Mouse (Mus musculus) thymus, postnatal 10 days (tissue): ENCODE data around the gene Denr.

Experiments used
- DNase-seq, 2 experiments: peaks; one replicate each; pipeline ENCODE4 v3.0.0; 2021; ENCODE audit warnings: low spot score in 2 of 2

Gene Denr

GRCm38 (mm10) chr5:123906146-123906975 lies 614 bp upstream of the Denr start:
- DNase-seq = no peak

DNA sequence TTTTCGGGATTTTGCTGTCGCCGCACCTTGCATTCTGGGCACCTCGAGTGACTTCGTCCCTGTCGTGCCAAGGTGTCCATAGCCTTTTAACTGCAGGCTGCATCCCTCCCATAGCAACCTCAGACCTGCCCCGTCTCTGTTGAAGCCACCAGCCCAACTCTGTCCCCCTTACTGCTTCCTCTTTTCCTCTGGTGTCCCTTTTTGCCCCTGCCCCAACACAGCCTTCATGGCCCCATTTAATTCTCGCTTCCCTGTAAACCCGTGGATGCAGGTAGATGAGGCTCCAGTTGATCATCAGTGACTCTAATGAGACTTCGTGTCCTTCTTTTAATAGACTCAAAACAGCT lies 629 bp downstream of the Denr start:
- DNase-seq = no peak

- DNase-seq = no peak
These were observed 7.9 kb downstream of the Denr start for GRCm38 (mm10) chr5:123914852-123915251.

DNA sequence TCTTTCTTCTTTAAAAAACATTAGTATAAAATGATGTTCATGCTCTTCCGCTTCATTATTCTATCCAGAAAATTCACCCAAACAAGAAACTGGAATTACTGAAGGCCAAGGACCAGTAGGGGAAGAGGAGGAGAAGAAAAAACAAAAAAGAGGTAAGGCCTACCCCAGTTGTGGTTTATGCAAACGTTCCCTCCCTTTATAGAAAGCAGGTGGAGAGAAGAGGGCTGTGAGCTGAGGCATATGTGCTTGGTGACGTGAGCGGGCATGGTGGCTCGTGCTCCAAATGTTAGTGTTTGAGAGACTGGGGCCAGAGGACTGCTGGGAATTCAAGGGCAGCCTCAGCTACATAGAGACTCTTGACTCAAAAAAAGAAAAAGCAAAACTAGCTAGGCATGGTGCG lies 15.1 kb downstream of the Denr start:
- no peak for DNase-seq

DNA sequence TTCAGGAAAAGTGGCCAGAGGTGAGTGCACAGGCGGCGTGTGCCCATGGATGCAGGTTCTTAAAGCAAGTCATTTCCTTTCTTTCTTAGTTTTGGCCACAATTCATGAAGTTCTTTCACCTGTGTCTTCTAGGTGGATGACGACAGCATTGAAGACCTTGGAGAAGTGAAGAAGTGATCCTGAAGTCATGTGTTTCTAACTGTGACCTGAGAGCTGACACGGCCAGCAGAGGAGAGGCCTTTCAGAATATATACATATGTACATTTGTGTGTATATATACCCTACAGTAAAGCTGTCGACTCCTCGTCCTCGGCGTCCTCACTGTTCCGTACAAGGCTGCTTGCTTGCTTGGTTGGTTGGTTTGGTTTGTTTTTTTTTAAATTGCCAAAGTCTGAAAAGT lies 20.1 kb downstream of the Denr start, which contains the start of gene Gm43518:
Gm43518 (plus strand) TSS at position 301 of the 400 bp plus-strand sequence.
- DNase-seq = no peak

DNA sequence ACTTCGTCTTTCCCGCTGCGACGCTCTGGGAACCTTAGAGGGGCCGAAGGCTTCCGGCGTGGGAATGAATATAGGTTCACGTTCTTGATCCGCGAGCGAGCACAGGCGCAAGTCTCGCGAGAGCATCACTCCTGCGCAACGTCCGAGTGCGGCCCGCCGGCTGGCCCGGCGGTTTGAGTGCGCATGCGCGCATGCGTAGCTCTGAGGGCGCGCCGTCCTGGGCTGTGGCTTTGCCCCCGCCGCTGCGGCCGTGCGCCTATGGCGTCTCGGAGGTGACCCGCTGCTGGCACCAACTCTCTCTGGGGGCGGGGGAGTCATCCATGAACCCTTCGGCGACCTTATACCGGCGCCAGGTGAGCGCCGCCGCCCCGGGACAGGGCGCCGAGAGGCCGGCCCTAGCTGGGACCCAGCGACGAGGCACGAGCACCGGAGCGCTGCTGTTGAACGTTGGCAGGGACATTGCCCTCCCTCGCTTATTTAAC lies 23.6 kb downstream of the Denr start, which contains the start of gene Ccdc62:
Ccdc62 (plus strand) TSS at position 172 of the 482 bp plus-strand sequence.
- DNase-seq = peak; percentile 84 to 91

DNA sequence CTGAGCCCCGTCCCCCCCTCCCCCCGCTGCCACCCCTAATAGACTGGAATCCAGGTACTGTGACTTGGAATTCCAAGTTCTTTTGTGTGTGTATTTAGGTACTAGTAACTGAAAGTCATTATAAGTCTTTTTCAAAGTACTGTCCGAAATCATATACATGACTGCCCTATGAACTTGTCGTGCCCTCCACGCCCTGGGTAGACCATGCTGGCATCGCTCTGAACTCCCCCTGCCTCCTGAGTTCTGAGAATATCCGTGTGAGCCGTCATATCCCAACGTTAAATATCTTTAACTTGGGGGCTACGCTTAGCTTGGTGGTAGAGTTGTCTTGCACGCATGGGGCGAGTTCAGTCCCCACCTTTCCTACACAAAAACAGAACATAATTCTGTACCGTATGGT lies 24.2 kb downstream of the Denr start:
- no peak for DNase-seq

DNA sequence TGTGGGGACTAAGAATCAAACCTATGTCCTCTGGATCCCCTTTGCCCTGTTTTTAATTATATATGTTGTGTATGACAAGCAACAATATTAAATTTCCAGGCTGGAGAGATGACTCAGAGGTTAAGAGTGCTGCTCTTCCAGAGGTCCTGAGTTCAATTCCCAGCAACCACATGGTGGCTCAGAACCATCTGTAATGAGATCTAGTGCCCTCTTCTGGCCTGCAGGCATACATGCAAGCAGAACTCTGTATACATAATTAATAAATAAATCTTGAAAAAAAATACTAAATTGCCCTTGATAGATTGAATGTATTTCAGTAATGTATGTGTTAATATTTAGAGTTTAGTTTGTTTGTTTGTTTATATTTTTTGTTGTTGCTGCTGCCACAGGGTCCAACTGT lies 26.0 kb downstream of the Denr start:
- DNase-seq = no peak

DNA sequence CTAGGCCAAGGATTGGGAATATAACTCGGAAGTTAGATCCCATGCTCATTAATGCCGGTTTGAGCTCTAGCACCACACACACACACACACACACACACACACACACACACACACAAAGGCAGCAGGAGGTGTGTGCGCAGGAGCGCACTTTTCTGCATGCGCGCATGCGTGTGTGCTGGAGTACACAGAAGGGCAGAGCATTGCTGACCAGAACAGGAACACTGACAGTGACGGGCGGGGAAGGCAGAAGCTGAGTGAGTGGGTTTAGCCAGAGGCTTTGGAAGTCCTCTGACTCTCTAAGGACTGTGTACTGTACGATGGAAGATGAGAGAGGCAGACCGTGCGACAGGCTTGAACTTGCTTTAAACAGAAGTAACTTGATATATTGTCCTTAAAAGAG lies 26.6 kb downstream of the Denr start:
- no peak for DNase-seq

- DNase-seq = no peak
These were observed 27.1 kb downstream of the Denr start for GRCm38 (mm10) chr5:123933957-123934591.

DNA sequence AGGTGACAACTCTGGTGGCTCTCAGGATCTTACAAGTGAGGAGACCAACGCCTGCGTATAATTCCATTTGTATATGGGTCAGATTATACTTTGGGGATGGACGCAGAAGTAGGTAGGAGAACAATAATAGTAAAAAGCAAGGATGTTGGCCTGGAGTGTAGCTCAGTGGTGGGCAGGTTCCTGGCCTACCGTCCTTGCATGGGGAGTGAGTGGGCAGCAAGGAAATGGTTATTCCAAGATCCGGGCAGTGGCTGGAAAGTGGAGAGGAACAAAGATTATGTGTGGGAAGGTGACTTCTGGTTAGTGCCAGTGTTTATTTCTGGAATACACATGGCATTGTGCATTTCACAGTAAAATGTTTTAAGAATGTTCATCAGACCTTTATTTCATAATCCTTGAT lies 29.0 kb downstream of the Denr start:
- DNase-seq = no peak

DNA sequence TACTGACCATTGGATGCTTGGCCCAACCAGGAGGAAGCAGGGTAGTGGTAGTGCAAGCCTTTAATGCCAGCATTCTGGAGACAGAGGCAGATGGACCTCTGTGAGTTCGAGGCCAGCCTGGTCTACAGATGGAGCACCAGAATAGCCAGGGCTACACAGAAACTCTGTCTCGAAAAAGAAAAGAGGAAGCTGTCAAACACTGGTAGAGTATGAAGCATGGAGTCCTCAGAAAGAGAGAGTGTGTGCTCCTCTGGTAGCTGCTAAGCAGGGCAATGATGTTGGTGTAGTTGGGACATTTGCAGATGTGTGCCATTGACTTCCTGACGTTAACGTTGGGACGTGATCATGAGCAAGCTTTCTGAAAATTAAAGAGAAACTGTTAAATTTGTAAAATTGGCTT lies 31.5 kb downstream of the Denr start:
- DNase-seq = no peak

- DNase-seq = no peak
These were observed 39.6 kb downstream of the Denr start for GRCm38 (mm10) chr5:123946546-123946945.

DNA sequence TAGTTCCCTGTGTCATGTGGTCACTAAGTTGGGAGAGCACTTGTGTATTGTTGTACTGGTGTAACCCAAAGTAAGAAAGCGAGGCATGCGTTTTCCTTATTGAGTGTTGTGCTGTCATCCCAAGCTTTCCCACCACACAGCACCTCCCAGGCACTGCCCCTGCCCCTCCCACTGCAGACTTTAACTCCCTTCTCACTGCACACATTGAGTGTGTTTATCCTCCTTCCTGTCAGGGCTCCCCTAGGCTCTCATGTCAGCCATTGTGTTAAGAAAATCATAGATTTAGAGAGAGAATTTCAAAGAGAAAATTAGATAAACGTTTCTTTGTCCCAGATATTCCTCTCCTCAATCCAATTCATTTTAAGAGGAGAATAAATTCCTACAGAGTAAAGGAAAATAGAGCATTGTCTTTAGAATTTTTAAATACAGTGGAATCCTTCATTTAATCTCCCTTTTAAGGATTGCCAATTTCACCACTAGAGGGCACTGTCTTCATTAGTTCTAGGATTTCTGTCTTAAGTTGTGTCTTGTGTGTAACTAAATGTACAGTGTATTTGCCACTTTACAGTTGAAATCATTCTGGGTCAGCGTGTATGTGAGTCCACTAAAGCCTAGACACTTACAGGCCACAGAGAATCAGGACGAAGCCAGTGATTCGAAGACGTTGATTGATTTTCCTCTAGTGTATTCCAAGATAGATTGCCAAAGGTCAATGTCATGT lies 40.2 kb downstream of the Denr start:
- DNase-seq = peak in 1 of 2 experiments; percentile 70

DNA sequence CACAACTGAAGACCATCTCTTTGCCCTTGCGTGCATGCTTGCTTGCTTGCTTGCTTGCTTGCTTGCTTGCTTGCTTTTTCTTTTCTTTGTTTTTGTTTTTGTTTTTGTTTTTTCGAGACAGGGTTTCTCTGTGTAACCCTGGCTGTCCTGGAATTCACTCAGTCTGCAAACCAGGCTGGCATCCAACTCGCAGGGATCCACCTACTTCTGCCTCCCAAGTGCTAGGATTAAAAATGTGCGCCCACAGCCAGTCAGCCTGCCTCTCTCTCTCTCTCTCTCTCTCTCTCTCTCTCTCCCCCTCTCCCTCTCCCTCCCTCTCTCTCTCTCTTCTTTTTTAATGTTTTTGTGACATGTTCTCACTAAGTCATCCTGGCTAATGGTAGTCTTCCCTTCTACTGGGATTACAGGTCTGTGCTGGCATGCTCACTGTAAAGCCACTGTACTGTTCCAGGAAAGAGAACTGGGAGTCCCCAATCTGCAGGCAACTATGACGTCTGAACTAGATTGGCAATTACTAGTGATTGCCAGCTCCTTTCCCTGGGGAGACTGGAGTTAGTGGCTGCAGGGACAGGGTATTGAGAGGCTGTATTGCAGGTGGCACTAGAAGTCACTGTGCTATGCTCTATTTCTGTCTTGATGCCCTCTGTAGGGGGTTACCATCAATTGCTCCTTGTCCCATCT lies 45.5 kb downstream of the Denr start:
- no peak for DNase-seq

- DNase-seq = no peak
These were observed 50.2 kb downstream of the Denr start for GRCm38 (mm10) chr5:123957213-123957612.

- no peak for DNase-seq
These were observed 52.0 kb downstream of the Denr start for GRCm38 (mm10) chr5:123959018-123959417.

GRCm38 (mm10) chr5:123960129-123960528 lies 53.2 kb downstream of the Denr start:
- DNase-seq = no peak

- no peak for DNase-seq
These were observed 54.1 kb downstream of the Denr start for GRCm38 (mm10) chr5:123961046-123961445.

GRCm38 (mm10) chr5:123964208-123964607 lies 57.2 kb downstream of the Denr start:
- no peak for DNase-seq

- no peak for DNase-seq
These were observed 59.8 kb downstream of the Denr start for GRCm38 (mm10) chr5:123966759-123967158.

GRCm38 (mm10) chr5:123968468-123968867 lies 61.5 kb downstream of the Denr start:
- DNase-seq = no peak
